Mouse (Mus musculus) MEL (cell line): ENCODE data around the gene Zfp740. TPM values are rescaled to one million over a fixed set of nuclear protein-coding genes. Genes with fewer than 3 reads are reported as not detected.

Source experiments
- DNase-seq: peaks from one replicate; pipeline ENCODE4 v3.0.0; 2011; ENCODE audit warnings: low read depth, low spot score
- H3K27ac ChIP-seq: 2 replicates; pipeline ENCODE4 v1.5.1; 2012; ENCODE audit warnings: low read depth, mild to moderate bottlenecking, control low read depth, low read length, moderate library complexity; ENCODE audit not compliant: control insufficient read depth
- H3K27me3 ChIP-seq, 2 experiments: fragments of 150-350 bp in 1 of 2; sonication (generic) in 1 of 2; 2 replicates each; pipeline ENCODE4 v1.6.1; 2012; ENCODE audit warnings: low read length in 2 of 2, mild to moderate bottlenecking in 2 of 2, improper control_type of control experiment in 1 of 2, moderate library complexity in 1 of 2; ENCODE audit not compliant: insufficient read depth in 2 of 2, control insufficient read depth in 1 of 2
- H3K36me3 ChIP-seq, 2 experiments: 2 replicates each; pipeline ENCODE4 v1.6.1; 2012 to 2014; ENCODE audit warnings: low read length in 2 of 2, improper control_type of control experiment in 1 of 2, inconsistent platforms in 1 of 2, mild to moderate bottlenecking in 1 of 2; ENCODE audit not compliant: insufficient read depth in 2 of 2, control insufficient read depth in 1 of 2
- H3K4me1 ChIP-seq, 2 experiments: fragments of 150-350 bp in 1 of 2; sonication (generic) in 1 of 2; 2 replicates each; pipeline ENCODE4 v1.6.1; 2012; ENCODE audit warnings: low read length in 2 of 2, improper control_type of control experiment in 1 of 2, mild to moderate bottlenecking in 1 of 2; ENCODE audit not compliant: insufficient read depth in 2 of 2, control insufficient read depth in 1 of 2
- H3K4me3 ChIP-seq, 2 experiments: fragments of 150-350 bp in 1 of 2; sonication (generic) in 1 of 2; 2 replicates each; pipeline ENCODE4 v1.5.1; 2012; ENCODE audit warnings: low read depth in 2 of 2, low read length in 2 of 2, mild to moderate bottlenecking in 2 of 2, moderate library complexity in 2 of 2, control low read depth in 1 of 2, improper control_type of control experiment in 1 of 2; ENCODE audit not compliant: control insufficient read depth in 1 of 2, insufficient read depth in 1 of 2
- H3K79me2 ChIP-seq: 2 replicates; pipeline ENCODE4 v1.6.1; 2012; ENCODE audit warnings: mild to moderate bottlenecking, low read length, moderate library complexity; ENCODE audit not compliant: control insufficient read depth, poor library complexity, insufficient read depth
- H3K9ac ChIP-seq: 2 replicates; pipeline ENCODE4 v1.6.1; 2012; ENCODE audit warnings: low read depth, mild to moderate bottlenecking, control low read depth, low read length, moderate library complexity; ENCODE audit not compliant: control insufficient read depth, poor library complexity, severe bottlenecking
- H3K9me3 ChIP-seq: fragments of 150-350 bp; sonication (generic); replicated peaks from 2 replicates; pipeline ENCODE4 v1.6.1; 2012; ENCODE audit warnings: mild to moderate bottlenecking, low read length, improper control_type of control experiment, moderate library complexity; ENCODE audit not compliant: insufficient read depth
- BHLHE40 ChIP-seq: IDR thresholded peaks from 2 replicates; pipeline ENCODE4 v1.6.1; 2012; ENCODE audit warnings: low read depth, mild to moderate bottlenecking, inconsistent platforms, low read length, improper control_type of control experiment, borderline replicate concordance
- E2F4 ChIP-seq: IDR thresholded peaks from 2 replicates; pipeline ENCODE4 v1.6.1; 2011; ENCODE audit warnings: low read depth, low read length, improper control_type of control experiment, borderline replicate concordance
- ELF1 ChIP-seq: IDR thresholded peaks from 2 replicates; pipeline ENCODE4 v1.6.1; 2014; ENCODE audit warnings: low read depth, mild to moderate bottlenecking, inconsistent platforms, low read length, improper control_type of control experiment, moderate library complexity
- EP300 ChIP-seq, 2 experiments: IDR thresholded peaks; 2 replicates each; pipeline ENCODE4 v1.6.1; 2011; ENCODE audit warnings: improper control_type of control experiment in 2 of 2, low read length in 2 of 2, low read depth in 1 of 2, mild to moderate bottlenecking in 1 of 2
- ETS1 ChIP-seq: IDR thresholded peaks from 2 replicates; pipeline ENCODE4 v1.6.1; 2012; ENCODE audit warnings: low read depth, mild to moderate bottlenecking, inconsistent platforms, low read length, improper control_type of control experiment, moderate library complexity
- GABPA ChIP-seq: IDR thresholded peaks from 2 replicates; pipeline ENCODE4 v1.6.1; 2012; ENCODE audit warnings: low read depth, mild to moderate bottlenecking, inconsistent platforms, low read length, improper control_type of control experiment, moderate library complexity
- GATA1 ChIP-seq: IDR thresholded peaks from 2 replicates; pipeline ENCODE4 v1.6.1; 2011; ENCODE audit warnings: low read depth, low read length, improper control_type of control experiment
- HCFC1 ChIP-seq: IDR thresholded peaks from 2 replicates; pipeline ENCODE4 v1.6.1; 2012; ENCODE audit warnings: low read depth, mild to moderate bottlenecking, inconsistent platforms, low read length, improper control_type of control experiment, moderate library complexity
- JUND ChIP-seq: IDR thresholded peaks from 2 replicates; pipeline ENCODE4 v1.6.1; 2011; ENCODE audit warnings: low read depth, mild to moderate bottlenecking, improper control_type of control experiment, low read length
- KAT2A ChIP-seq: conservative IDR thresholded peaks from 2 replicates; pipeline ENCODE4 v1.6.1; 2012; ENCODE audit warnings: low read depth, low read length, improper control_type of control experiment, inconsistent platforms
- MAFK ChIP-seq: IDR thresholded peaks from 2 replicates; pipeline ENCODE4 v1.6.1; 2011; ENCODE audit warnings: low read depth, mild to moderate bottlenecking, low read length, improper control_type of control experiment, borderline replicate concordance
- MAX ChIP-seq: IDR thresholded peaks from 2 replicates; pipeline ENCODE4 v1.6.1; 2011; ENCODE audit warnings: low read length, improper control_type of control experiment
- MEF2A ChIP-seq: IDR thresholded peaks from 2 replicates; pipeline ENCODE4 v1.6.1; 2014; ENCODE audit warnings: low read depth, mild to moderate bottlenecking, inconsistent platforms, low read length, improper control_type of control experiment; ENCODE audit not compliant: poor library complexity, insufficient replicate concordance, severe bottlenecking; ENCODE audit errors: extremely low read depth
- MXI1 ChIP-seq: IDR thresholded peaks from 2 replicates; pipeline ENCODE4 v1.6.1; 2011; ENCODE audit warnings: mild to moderate bottlenecking, low read depth, low read length, improper control_type of control experiment
- MYB ChIP-seq: IDR thresholded peaks from 2 replicates; pipeline ENCODE4 v1.6.1; 2011; ENCODE audit warnings: mild to moderate bottlenecking, low read depth, low read length, improper control_type of control experiment
- MYC ChIP-seq: IDR thresholded peaks from 2 replicates; pipeline ENCODE4 v1.6.1; 2011; ENCODE audit warnings: low read depth, mild to moderate bottlenecking, low read length, improper control_type of control experiment, moderate library complexity
- NRF1 ChIP-seq: IDR thresholded peaks from 2 replicates; pipeline ENCODE4 v1.6.1; 2014; ENCODE audit warnings: low read depth, mild to moderate bottlenecking, inconsistent platforms, low read length, improper control_type of control experiment, moderate library complexity; ENCODE audit not compliant: poor library complexity, insufficient read depth, severe bottlenecking
- POLR2AphosphoS2 ChIP-seq: IDR thresholded peaks from 2 replicates; pipeline ENCODE4 v1.6.1; 2011; ENCODE audit warnings: low read length, improper control_type of control experiment
- RAD21 ChIP-seq: IDR thresholded peaks from 2 replicates; pipeline ENCODE4 v1.6.1; 2011; ENCODE audit warnings: mild to moderate bottlenecking, low read depth, low read length, improper control_type of control experiment
- RCOR1 ChIP-seq: IDR thresholded peaks from 2 replicates; pipeline ENCODE4 v1.6.1; 2012; ENCODE audit warnings: low read depth, mild to moderate bottlenecking, inconsistent platforms, low read length, improper control_type of control experiment
- SIN3A ChIP-seq: IDR thresholded peaks from 2 replicates; pipeline ENCODE4 v1.6.1; 2012; ENCODE audit warnings: low read length, improper control_type of control experiment, inconsistent platforms
- SMC3 ChIP-seq: IDR thresholded peaks from 2 replicates; pipeline ENCODE4 v1.6.1; 2011; ENCODE audit warnings: low read depth, low read length, improper control_type of control experiment
- TAL1 ChIP-seq: IDR thresholded peaks from 2 replicates; pipeline ENCODE4 v1.6.1; 2012; ENCODE audit warnings: mild to moderate bottlenecking, inconsistent platforms, low read length, moderate library complexity, mixed read lengths
- TBP ChIP-seq: IDR thresholded peaks from 2 replicates; pipeline ENCODE4 v1.8.0; 2011; ENCODE audit warnings: low read depth, low read length, improper control_type of control experiment
- TCF12 ChIP-seq: IDR thresholded peaks from 2 replicates; pipeline ENCODE4 v1.6.1; 2014; ENCODE audit warnings: low read depth, mild to moderate bottlenecking, inconsistent platforms, low read length, improper control_type of control experiment, moderate library complexity
- USF1 ChIP-seq: IDR thresholded peaks from 2 replicates; pipeline ENCODE4 v1.6.1; 2014; ENCODE audit warnings: low read depth, mild to moderate bottlenecking, inconsistent platforms, low read length, improper control_type of control experiment, moderate library complexity
- ZC3H11A ChIP-seq: IDR thresholded peaks from 2 replicates; pipeline ENCODE4 v1.6.1; 2012; ENCODE audit warnings: low read depth, mild to moderate bottlenecking, inconsistent platforms, low read length, improper control_type of control experiment
- ZKSCAN1 ChIP-seq: IDR thresholded peaks from 2 replicates; pipeline ENCODE4 v1.6.1; 2012; ENCODE audit warnings: low read depth, mild to moderate bottlenecking, inconsistent platforms, low read length, improper control_type of control experiment, moderate library complexity
- ZMIZ1 ChIP-seq: IDR thresholded peaks from 2 replicates; pipeline ENCODE4 v1.6.1; 2012; ENCODE audit warnings: low read depth, mild to moderate bottlenecking, inconsistent platforms, low read length, improper control_type of control experiment, moderate library complexity
- ZNF384 ChIP-seq: IDR thresholded peaks from 2 replicates; pipeline ENCODE4 v1.6.1; 2012; ENCODE audit warnings: low read depth, mild to moderate bottlenecking, inconsistent platforms, low read length, improper control_type of control experiment
- polyA plus RNA-seq, 2 experiments: library from polyadenylated mRNA; stranded (reverse) in 1 of 2; unstranded in 1 of 2; fragments of >175 nt in 1 of 2; fragments of >200 nt in 1 of 2; gene quantifications; 2 replicates each; pipeline versions ENCODE4 v1.2.1 to v1.2.4; 2012; ENCODE audit warnings: low replicate concordance in 2 of 2, low read depth in 1 of 2; ENCODE audit not compliant: insufficient read length in 2 of 2, insufficient read depth in 1 of 2, missing spikeins in 1 of 2
- total RNA-seq: library from RNA; depleted of rRNA; stranded (reverse); fragments of 300-350 nt; gene quantifications from 2 replicates; pipeline ENCODE4 v1.2.3, GENCODE M21; 2012

The Zfp740 gene
- total and polyA plus RNA-seq, 3 experiments = 39.9 to 50.1 TPM; not detected in 1

GRCm38 (mm10) chr15:102224186-102224991 is 21.3 kb downstream of the Zfp740 start (continued):
- TF ChIP-seq SMC3 = peak; percentile 39; the same call in 1 of the 2 replicates
- TF ChIP-seq ZNF384 = no peak
- no peak for TF ChIP-seq ZMIZ1
- TF ChIP-seq KAT2A = no peak
- no peak for TF ChIP-seq GATA1
- peak; percentile 33 for TF ChIP-seq ZC3H11A
- no peak for TF ChIP-seq POLR2AphosphoS2

GRCm38 (mm10) chr15:102224992-102225617 is 22.1 kb downstream of the Zfp740 start:
- TF ChIP-seq NRF1 (peak; percentile 52; the same call in 1 of the 2 replicates), ZKSCAN1 (no peak), SIN3A (peak; percentile 96), GATA1 (peak; percentile 94), ZNF384 (peak; percentile 97), MYC (peak; percentile 39; the same call in 1 of the 2 replicates), MYB (0 out of 2 replicates have a peak, but pooled peaks have one; percentile 21), USF1 (peak; percentile 26; the same call in 1 of the 2 replicates), SMC3 (no peak; the same call in 1 of the 2 replicates), HCFC1 (peak; percentile 69; the same call in 1 of the 2 replicates), TCF12 (peak; percentile 89), EP300 (IDR thresholded peaks at IDR 0.05; ENCODE audit: low read depth in 1 of 2, low read length in 2 of 2) (peak; percentile 81 to 84; a peak in 3 of 4 replicates), KAT2A (no peak), ETS1 (peak; percentile 97), MEF2A (no peak), RAD21 (no peak), E2F4 (no peak), MAX (peak; percentile 59; the same call in 1 of the 2 replicates), JUND (no peak), BHLHE40 (peak; percentile 94), MXI1 (peak; percentile 82), ZC3H11A (0 out of 2 replicates have a peak, but pooled peaks have one; percentile 0), TBP (no peak), MAFK (0 out of 2 replicates have a peak, but pooled peaks have one; percentile 7), ELF1 (peak; percentile 55; the same call in 1 of the 2 replicates), RCOR1 (peak; percentile 79; the same call in 1 of the 2 replicates), GABPA (0 out of 2 replicates have a peak, but pooled peaks have one; percentile 64), TAL1 (peak; percentile 85)
- Histone ChIP-seq H3K79me2 (no peaks in the 10 kb centered on the region), H3K4me1 (peaks cover 8 to 25% of the 10 kb centered on the region in 2 experiments), H3K27me3 (no peaks in the 10 kb centered on the region), H3K9me3 (no peaks in the 10 kb centered on the region), H3K36me3 (peaks cover 0 to 14% of the 10 kb centered on the region in 2 experiments; a peak in 2 of 4 replicates), H3K27ac (peak overlapping the region; percentile 4), H3K4me3 (peak overlapping the region in 1 of 2 experiments; percentile 0; a peak in 1 of 4 replicates), H3K9ac (no peak overlapping the region)
- DNase-seq = peak; percentile 95
